Mouse (Mus musculus): Measurements from ENCODE around the gene Dcdc2a.

The Dcdc2a gene

DNA sequence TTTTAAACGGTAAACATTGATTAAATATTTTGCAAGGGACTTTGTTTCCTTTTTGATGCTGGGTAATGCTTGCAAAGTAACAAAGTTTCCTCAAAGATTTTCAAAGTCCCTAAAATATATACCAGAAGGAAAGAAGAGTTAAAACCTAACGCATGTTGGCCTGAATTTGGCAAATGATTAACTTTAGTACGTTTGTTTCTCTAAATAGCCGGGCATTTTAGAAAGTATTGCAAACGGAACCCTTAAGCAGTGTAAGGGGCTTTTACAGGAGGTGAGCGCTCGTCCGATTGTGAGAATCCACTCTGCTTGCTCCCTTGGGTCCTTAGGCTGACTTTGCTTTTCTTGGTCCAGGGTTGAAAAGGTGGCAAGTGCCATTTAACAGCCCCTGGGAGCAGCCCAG is 41.5 kb downstream of the Dcdc2a start:
- no peak for DNase-seq (ENCODE audit: low read depth)

DNA sequence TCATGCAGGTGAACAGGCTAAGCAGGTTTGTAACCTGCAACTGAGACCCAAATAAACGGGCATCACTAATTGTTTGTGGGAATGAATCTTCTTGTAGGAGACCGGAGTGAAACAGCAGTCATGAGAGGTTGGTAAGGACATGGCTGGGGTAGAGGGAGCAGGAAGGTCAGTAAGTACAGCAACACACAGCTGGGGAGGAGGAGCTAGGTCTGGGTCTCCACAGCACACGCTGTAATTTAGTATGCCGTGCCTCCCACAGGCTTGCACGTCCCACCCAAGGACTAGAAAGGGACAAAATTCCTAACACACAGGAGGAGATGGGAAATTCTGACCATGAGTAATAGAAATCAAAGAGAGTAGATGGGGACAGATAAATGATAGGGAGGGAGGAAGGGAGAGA is 42.8 kb downstream of the Dcdc2a start:
- DNase-seq (ENCODE audit: low read depth) = no peak

DNA sequence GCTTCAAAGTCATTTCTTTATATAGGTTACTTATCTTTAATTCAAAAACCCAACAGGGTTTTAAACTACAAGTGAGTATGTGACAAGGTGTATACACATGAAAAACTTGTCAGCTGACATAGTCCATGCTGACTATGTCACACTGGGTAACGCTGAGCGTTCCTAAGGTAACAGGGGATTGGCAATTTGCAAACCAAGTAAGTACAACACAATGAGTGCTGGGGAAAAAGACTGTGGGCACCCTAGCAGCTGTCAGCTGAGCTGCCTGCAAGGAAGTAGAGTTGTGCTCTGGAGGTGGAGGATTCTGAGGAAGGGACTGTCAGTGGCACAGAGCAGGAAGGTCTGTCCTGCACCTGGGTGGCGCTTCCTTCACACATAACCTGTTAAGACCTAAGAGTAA is 43.7 kb downstream of the Dcdc2a start:
- no peak for DNase-seq (ENCODE audit: low read depth)

DNA sequence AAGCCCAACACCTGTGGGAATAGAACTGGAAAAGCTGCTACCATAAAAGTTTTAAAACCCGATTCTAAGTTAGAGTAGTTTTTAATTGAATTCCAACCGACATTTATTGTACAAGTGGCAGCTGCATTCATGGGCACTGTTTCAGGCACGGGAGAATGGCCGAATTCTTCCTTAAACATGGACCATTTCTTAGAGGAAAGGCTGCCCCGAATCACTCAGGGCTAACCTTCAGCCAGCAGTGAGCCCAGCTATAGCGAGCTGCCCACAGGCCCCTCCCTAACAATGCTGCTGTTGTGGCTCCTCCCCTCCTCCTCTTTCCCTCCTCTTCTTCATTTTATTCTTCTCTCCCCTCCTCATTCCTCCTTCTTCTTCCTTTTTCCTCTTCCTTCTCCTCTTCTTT is 44.8 kb downstream of the Dcdc2a start:
- DNase-seq (ENCODE audit: low read depth) = no peak

DNA sequence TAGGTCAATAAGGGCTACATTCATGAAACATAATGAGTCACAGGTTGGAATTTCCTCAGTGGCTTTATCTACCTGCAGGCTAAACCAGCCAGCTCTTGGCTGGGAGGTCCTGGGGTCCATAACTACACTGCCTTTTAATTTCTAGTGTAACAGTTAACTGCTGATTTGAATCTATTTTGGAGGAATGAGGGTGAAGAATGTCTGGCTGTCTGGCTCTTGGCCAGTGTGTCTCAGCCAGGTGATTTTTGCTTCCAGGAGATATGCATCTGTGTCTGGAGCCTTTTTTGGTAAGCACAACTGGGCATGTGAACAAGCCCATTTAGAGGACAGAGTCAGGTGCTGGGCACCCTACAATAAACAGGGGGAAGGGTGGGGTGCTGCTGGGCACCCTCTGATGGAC is 49.9 kb downstream of the Dcdc2a start:
- no peak for DNase-seq (ENCODE audit: low read depth)

DNA sequence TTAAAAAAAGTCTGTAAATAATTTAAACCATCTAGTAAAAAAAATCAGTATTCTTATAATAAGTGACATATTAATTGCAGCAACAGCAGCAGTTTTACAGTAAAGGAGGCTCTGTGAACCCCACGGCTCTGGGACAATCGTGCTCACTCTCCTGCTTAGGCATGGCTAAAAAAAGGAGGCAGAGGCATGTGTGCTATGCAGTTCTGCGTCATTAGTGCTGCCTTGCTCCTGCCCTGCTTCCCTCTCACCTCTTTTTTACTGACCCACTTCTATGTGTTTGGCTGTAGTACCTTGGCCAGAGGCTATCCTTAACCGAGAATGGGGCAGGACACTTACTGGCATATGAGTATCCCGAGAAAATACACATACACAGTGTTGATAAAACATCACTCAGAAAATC is 50.9 kb downstream of the Dcdc2a start:
- DNase-seq (ENCODE audit: low read depth) = no peak

DNA sequence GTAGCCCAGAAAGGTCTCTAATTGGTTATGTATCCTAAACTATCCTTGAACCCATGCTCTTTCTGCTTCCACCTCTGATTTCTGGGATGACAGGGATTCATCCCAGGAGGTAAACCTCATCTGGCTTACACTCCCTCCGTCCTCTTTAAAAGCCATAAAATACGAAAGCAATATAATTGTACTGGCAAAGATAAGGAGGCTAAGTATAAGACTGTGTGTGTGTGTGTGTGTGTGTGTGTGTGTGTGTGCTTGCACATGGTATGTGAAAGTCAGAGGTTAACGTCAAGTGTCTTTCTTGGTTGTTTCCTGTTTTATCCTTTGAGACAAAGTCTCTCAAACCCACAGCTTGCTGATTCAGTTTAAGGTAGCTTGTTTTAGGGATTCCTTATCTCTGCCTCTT is 52.5 kb downstream of the Dcdc2a start:
- DNase-seq (ENCODE audit: low read depth) = no peak

DNA sequence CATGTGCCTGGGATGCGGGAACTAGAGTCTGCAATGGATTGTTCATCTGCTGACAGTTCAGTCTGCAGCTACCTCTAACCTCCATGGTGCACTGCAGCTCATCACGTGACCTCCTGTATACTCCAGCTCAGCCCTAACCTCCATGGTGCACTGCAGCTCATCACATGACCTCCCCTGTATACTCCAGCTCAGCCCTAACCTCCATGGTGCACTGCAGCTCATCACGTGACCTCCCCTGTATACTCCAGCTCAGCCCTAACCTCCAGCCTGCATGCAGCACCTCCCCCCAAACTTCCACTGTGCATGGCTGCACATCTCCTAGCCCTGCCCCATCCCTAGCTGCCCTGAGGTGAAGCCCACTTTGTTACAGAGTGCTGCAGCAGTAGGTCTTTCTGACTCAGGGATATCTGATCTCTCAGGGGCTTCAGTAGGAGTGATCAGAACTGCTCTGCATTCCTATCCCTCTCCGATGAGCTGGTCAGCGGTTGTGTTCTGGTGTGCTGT is 54.8 kb downstream of the Dcdc2a start:
- DNase-seq (ENCODE audit: low read depth) = no peak

DNA sequence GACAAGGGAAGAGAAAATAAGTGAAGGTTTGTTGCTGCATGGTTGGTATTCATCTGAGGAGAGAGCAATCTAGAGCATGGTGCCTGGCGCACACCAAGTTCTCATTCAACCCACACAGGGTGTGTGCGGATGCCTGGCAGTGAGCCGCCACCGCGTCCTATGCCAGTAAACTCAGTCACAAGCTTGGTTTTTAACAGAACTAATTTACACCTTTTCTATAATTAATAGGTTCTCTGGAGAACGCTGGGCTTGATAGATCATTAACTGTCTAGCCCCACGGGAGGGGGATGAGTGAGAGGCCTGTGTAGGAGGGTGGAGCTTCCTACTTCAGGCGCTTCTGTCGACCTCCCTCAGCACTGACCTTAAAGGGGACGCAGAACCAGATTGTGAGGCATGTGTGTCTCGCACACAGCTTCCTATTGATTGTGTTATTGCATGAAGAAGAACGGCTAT is 59.7 kb downstream of the Dcdc2a start:
- no peak for DNase-seq (ENCODE audit: low read depth)

DNA sequence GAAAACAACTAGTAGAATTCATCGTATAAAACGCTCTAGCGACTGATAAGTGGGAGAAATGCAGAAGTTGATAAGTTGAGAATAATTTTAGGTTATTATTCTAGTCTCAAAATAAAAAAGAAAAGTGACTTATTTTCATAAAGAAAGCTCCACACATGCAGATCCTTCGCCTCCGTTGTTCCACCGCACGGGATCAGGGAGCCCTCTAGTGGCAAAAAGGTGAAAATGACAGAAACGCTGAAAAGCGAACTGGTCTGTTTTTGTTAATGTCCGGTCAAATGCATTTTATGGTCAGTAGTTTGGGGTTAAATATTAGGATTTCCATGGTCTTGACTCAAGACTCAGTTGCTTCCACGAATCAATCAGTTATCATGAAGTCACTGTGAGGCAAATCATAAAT is 60.2 kb downstream of the Dcdc2a start:
- DNase-seq (ENCODE audit: low read depth) = peak; percentile 77

DNA sequence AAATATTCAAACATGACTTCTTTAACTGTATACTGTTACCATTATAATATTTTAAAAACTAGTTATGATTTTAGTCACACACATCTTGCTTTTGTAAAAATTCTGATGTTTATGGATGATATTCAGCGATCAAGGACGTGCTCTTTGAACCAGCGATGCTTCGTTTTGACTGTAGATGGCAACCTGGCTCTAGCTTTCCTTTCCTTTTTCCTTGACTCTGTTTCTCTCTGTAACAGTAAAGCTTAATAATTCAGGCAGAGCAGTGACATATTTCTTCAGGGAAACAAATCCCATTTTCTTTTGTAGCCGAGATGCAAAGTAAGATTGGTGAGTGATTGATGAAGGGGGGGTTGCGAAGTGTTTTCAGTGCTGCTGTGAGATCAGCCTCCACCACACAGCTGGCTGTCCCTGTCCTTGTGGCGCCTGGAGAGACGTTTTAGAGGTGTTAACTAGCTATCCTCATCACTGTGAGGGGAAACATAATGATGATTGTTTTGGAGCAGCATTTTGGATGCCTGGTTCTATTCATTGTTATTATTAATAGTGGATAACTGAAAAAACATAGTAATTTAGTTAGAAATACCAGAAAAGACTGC is 67.0 kb downstream of the Dcdc2a start:
- DNase-seq (ENCODE audit: low read depth) = peak; percentile 9

DNA sequence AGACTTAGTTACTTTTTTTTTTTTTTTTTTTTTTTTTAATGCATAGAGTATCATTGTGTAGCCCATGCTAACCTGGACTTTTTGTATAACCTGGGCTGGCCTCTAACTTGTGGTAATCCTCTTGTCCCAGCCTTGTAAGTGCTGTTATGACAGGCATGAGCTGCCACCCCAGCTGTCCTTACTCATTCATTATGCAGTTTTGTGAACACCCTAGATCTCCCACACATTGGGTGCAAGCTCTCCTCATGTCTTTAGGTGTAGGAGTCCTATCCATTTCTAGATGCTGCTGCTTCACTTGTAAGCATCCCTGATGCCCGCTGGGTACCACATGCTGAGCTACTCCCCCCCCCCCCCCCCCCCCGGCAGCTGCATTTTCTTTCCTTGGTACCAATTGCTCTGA is 71.4 kb downstream of the Dcdc2a start:
- DNase-seq (ENCODE audit: low read depth) = no peak

DNA sequence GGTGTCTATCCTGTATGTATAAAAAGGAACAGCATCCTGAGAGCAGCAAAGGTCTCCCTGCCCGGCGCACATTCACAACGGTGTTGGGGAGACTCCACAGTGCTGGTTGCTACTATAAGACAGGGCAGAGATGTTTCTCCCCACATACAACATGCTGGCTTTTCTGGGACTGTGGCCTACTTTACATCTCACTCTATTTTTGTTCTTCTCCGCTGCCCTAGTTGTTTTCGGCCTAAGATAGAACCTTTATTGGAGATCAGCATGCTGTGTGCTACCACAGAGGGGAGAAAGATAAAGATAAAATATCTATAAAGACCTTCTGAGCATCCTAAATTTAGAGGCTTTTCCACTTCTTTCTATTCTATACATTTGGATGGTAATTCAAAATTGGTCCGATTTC is 72.0 kb downstream of the Dcdc2a start:
- DNase-seq (ENCODE audit: low read depth) = no peak

DNA sequence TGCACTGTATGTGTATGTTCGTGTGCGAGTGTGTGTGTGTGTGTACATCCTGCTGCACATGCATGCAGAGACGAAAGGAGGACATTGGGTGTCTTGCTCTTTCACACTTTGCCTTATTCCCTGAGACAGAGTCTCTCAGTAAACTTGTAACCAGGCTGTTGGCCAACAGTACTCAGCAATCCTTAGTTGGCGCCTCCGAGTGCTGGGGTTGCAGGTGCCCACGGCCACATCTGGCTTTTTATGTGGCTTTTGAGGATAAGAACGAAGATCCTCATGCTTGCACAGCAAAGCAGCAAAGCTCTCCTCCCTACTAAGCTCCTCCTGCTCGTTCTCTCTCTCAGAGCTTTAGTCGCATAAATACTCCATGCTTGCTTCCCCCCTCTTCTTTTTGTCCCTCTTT is 73.0 kb downstream of the Dcdc2a start:
- no peak for DNase-seq (ENCODE audit: low read depth)

DNA sequence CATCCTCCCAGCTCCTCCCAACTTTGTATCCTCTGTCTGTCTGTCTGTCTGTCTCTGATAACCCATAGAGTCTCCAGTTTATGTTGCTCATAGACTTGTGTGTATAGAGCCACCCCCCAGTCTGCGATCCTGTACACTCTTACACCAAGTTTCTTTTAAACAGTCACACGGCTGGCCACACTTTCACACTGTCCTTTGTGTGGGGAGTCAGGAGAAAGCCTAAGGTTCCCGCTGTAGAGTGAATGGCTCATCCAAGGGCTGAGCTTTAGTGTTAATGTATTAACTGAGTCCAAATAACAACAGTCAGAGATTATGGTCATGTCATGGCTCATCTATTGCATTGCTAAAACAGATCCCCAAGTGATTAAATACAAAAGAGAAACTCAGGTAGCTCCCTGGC is 87.3 kb downstream of the Dcdc2a start:
- DNase-seq (ENCODE audit: low read depth) = no peak

DNA sequence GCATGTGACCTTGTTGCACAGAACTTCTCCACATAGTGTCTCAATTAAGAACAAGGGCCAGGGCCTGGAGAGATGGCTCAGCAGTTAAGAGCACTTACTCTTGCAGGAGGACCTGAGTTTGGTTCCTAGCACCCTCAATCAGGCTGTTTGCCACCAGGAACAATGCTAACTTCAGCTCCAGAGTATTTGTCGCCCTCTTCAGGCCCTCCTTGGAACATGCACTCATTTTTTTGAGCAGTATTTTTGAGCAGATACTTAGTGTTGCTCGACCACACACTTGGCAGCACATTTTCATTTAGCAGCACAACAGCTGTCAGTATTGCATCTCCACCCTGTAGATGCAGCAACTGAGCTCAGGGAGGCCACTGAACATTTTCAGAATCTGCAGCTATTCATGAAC is 88.3 kb downstream of the Dcdc2a start:
- DNase-seq (ENCODE audit: low read depth) = no peak

DNA sequence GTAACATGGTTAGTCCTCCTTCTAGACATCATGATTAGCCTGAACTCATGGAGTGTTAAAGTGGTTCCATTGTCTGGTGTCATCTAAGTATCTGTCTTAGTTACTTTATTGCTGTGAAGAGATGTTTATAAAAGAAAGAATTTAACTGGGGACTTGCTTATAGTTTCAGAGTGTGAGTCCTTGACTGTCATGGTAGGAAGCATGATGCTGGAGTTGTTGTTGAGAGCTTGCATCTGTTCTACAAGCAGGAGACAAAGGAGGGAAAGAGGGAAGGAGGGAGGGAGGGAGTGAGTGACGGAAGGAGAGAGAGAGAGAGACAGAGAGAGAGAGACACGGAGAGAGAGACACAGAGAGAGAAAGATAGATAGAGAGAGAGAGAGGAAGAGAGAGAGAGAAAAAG is 90.4 kb downstream of the Dcdc2a start:
- DNase-seq (ENCODE audit: low read depth) = no peak

DNA sequence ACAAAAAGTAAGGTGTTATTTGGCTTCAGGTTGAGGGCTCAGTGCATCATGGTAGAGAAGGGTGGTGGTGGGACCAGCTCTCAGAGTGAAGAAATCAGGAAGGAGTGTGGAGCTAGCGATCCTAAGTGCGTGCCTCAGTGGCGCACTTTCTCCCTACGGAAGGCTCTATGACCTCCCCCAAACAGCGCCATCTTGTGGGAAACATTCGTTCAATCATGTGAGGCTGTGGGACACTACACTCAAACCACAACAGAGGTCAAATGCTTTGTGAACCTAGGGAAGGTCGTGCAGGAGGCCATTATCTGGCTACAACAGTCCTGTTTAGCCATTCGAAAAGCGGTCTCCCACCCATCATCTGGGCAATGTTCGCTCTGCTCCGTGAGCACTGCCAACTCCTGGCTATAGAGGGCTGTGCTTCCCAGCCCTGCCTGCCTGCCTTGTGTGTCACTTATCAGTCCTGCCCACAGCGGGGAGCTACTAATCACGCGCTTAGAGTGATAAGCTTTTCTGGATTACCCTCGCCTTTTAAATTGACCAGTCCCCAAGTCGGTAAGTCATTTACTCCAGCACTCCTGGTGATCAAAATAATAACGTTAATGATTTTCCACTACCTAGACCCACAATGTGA is 94.5 kb downstream of the Dcdc2a start:
- DNase-seq (ENCODE audit: low read depth) = no peak

DNA sequence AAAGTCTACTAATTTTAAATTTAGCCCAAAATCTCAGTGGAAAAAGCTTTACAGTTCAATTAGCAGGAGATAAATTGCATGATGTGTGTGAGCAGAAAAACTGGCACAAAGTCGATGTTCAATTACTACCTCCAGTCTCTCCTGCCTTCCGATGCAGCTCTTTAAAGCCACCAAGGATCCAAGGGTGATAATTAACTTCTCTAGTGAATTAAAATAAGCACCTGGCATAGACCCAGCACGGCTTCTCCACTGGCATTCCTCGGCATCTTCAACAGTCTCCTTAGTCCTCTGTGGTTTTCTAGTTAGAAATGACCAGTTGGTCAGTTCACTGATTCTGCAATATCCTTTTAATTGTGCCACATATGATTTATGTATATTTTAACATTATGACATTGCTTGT is 95.1 kb downstream of the Dcdc2a start:
- no peak for DNase-seq (ENCODE audit: low read depth)

DNA sequence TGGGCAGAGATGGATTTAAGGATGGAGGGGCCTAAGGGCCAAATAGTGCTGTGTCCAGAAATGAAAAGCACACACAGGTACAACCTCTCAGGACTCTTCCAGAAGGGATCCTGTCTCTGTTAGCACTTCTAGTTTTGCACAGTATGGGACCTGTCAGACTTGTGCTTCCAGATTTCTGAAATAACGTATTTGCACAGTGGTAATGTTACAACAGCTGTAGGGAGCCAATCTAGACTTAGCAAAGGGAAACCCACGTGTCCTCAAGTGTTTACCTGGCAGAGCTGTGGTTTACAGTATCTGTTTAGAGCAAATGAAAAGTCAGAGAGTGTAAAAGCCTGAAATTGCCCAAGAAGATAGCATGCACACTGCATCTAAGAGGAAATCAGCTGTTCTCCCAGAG is 104.1 kb downstream of the Dcdc2a start:
- DNase-seq (ENCODE audit: low read depth) = no peak

DNA sequence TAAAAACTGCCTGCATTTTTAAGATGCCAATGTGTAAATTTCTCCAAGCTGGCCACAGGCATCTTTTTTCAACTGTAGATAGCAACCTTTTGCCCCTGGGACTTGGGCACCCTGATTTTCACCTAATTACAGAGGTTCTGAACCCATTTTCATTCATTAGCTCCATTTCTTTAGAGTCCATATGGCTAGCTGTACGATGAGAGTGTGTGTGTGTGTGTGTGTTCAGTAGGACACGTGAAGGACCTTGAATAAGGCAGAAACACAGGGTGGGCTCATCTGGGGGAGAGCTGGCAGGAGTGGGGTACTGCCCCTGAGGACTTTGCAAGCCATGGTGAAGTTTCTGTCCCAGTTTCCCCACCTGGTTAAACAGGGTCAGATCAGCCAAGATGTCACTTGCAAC is 105.0 kb downstream of the Dcdc2a start:
- no peak for DNase-seq (ENCODE audit: low read depth)

DNA sequence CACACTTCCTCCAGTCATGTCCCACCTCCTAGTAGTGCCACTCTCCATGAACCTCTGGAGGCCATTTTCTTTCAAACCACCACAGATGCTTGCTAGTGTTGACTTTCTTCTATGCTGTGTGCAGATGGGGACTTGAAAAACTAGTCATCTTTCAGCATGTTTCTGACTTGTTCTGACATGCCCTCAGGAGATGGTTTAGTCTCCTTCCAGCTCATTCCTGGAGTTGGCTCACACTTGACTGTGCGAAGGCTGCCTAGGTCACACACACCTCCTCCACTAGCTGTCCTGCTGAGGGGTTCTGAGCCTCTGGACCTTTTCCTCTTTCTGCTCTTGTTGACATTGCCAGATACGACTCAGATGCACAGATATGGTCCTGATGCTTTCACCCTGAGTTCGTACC is 106.8 kb downstream of the Dcdc2a start:
- DNase-seq (ENCODE audit: low read depth) = no peak

DNA sequence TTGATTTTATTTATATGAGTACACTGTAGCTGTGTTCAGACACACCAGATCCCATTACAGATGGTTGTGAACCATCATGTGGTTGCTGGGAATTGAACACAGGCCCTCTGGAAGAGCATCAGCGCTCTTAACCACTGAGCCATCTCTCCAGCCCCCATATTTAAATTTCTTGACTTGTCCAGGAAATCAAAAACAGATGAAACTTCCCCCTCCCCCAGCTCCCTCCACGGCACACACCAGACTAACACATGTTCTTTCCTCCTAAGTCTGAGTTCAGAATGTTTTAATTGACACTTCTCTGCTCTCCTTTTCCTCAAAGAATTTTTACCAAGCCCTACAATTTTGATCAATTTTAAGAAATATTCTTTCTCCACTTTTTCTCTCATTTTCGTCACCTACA is 113.1 kb downstream of the Dcdc2a start:
- DNase-seq (ENCODE audit: low read depth) = no peak

DNA sequence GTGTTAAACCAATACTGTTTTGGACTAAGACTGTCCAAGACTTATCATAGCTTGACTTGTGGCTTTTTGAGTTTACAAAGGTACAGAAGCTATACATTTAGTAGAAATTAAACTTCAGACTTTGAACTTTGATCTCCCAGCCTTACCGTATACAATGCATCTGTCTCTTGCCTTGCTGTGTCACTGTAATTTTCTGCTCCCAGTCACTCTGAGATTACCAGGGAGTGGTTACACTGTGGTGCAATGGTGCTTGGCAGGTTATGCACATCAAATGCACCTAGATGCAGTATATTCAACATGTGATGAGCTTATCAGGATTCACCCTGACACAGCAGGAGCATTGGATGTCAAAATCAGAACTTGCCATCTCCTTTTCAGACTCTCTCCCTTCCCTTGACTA is 122.0 kb downstream of the Dcdc2a start:
- no peak for DNase-seq (ENCODE audit: low read depth)

Measured in NIH3T3 (cell line).